9 mouse cellular contexts compared by ENCODE assay signal in genomic region chr2:157075685-157076084, GRCm38 (mm10). TPM values are rescaled to one million over a fixed set of nuclear protein-coding genes. Genes with fewer than 3 reads are reported as not detected.
DNase-seq lines count a peak whose midpoint lies in the region; ATAC-seq and TF ChIP-seq lines count a peak whose summit lies in the region.
"Had no signal": no experiment of that assay in that cellular context is flagged by ENCODE, and none has a peak within 500 bp of the region (broad histone marks: within the 10 kb centered on the region; RNA-seq: fewer than 3 reads in every experiment).

No protein-coding gene starts in this region.

- H3K4me1 ChIP-seq in heart, embryonic 16.5 days (ENCODE audit: control insufficient read depth, insufficient read depth, low read length), result peaks cover 66% of the 10 kb centered on the region
- H3K4me1 ChIP-seq in olfactory bulb, adult 2 months (ENCODE audit: control insufficient read depth, insufficient read depth, low read length), result peaks cover 60% of the 10 kb centered on the region

- no peaks in the 10 kb centered on the region for H3K9me3 ChIP-seq in heart, embryonic 16.5 days (replicated peaks; ENCODE audit: control insufficient read depth, low read length)

- H3K27me3 ChIP-seq in heart, embryonic 16.5 days (ENCODE audit: control insufficient read depth, insufficient read depth, low read length), result no peaks in the 10 kb centered on the region

- TF ChIP-seq CTCF in olfactory bulb, adult 2 months (IDR thresholded peaks at IDR 0.05; ENCODE audit: insufficient read depth, low read depth, low read length), result no peak

- peak overlapping the region; percentile 91 for H3K4me2 ChIP-seq in heart, embryonic 16.5 days (ENCODE audit: low read depth, low read length)

- WGBS in heart, embryonic 16.5 days, result 16% methylated on average over 3 of the region's 3 CpGs
- 9% methylated on average over 3 of the region's 3 CpGs for WGBS in olfactory bulb, adult 2 months

- H3K36me3 ChIP-seq in heart, embryonic 16.5 days (ENCODE audit: control insufficient read depth, insufficient read depth), result no peaks in the 10 kb centered on the region

- peak; percentile 47 for DNase-seq in adrenal gland, postnatal 14 days
- DNase-seq in adrenal gland, adult 18-20 months (ENCODE audit: low spot score in 2 of 2), result no peak
- DNase-seq in cerebellum, postnatal 10 days, result peak; percentile 81 to 84
- DNase-seq in kidney, postnatal 36 days, result peak; percentile 62 to 72

- peak overlapping the region; percentile 47 for H3K27ac ChIP-seq in heart, embryonic 16.5 days (ENCODE audit: low read length)
- no peak overlapping the region for H3K27ac ChIP-seq in olfactory bulb, adult 2 months (ENCODE audit: insufficient read depth, low read depth, low read length)
- H3K27ac ChIP-seq: macrophage had no signal

- TF ChIP-seq POLR2A in olfactory bulb, adult 2 months (IDR thresholded peaks at IDR 0.05; ENCODE audit: insufficient read depth, low read depth, low read length), result no peak

- H3K9ac ChIP-seq in heart, embryonic 16.5 days (ENCODE audit: low read length), result peak overlapping the region; percentile 44; the same call in 1 of the 2 replicates

- H3K4me3 ChIP-seq in heart, embryonic 16.5 days (ENCODE audit: low read length), result 0 out of 2 replicates have a peak overlapping the region, but pooled peaks have one; percentile 15
- H3K4me3 ChIP-seq in olfactory bulb, adult 2 months (ENCODE audit: insufficient read depth, low read depth, low read length), result peak overlapping the region; percentile 27

- ATAC-seq in heart, embryonic 16.5 days (replicated peaks; ENCODE audit: extremely low read depth, insufficient read depth, low FRiP score), result no peak
- ATAC-seq in activated CD4-positive, CD25-positive, alpha-beta regulatory T cell, adult 4 months, result no peak
- ATAC-seq in erythroid progenitor cell, adult 5-6 weeks (replicated peaks; ENCODE audit: low FRiP score, poor library complexity, severe bottlenecking), result no peak

RNA-seq across cellular contexts. Expression of gene Soga1, which starts 3.4 kb away (rescaled TPM):
- total RNA-seq in adrenal gland, postnatal 14 days (2021), result 31.9 and 33.5 TPM in 2 replicates
- total RNA-seq in adrenal gland, adult 18-20 months (2021), result 10 to 100 TPM; 31.4 to 36.2 TPM
- 1.7 and 3.1 TPM in 2 replicates for polyA plus RNA-seq in heart, embryonic 16.5 days (2015; fragmentation: Nextera tagmentation; extraction: Ambion mirVana)
- polyA plus RNA-seq in olfactory bulb, adult 2 months (2012; ENCODE audit: insufficient read depth, insufficient read length, low replicate concordance, missing spikeins), result not detected in 2 replicates
- under 1 TPM in 1 of 2 experiments, not detected in 1; 0.05 TPM for polyA plus RNA-seq in activated CD4-positive, CD25-positive, alpha-beta regulatory T cell, adult 4 months (2017; shearing (Covaris generic))
- total RNA-seq in erythroid progenitor cell, adult 5-6 weeks (2015; ENCODE audit: low replicate concordance), result 0.36 and 0.42 TPM in 2 replicates
- total RNA-seq in erythroid progenitor cell, adult 5-6 weeks (2017; ENCODE audit: low replicate concordance), result 2.8 and 3.6 TPM in 2 replicates

RNA-seq across cellular contexts. Expression of gene Tldc2, which starts 11.2 kb away (rescaled TPM):
- total RNA-seq in adrenal gland, postnatal 14 days (2021), result not detected in 2 replicates
- not detected for total RNA-seq in adrenal gland, adult 18-20 months (2021)
- not detected in 2 replicates for polyA plus RNA-seq in heart, embryonic 16.5 days (2015; fragmentation: Nextera tagmentation; extraction: Ambion mirVana)
- polyA plus RNA-seq in olfactory bulb, adult 2 months (2012; ENCODE audit: insufficient read depth, insufficient read length, low replicate concordance, missing spikeins), result not detected in 2 replicates
- not detected for polyA plus RNA-seq in activated CD4-positive, CD25-positive, alpha-beta regulatory T cell, adult 4 months (2017; shearing (Covaris generic))
- not detected in 2 replicates for total RNA-seq in erythroid progenitor cell, adult 5-6 weeks (2015; ENCODE audit: low replicate concordance)
- not detected in 2 replicates for total RNA-seq in erythroid progenitor cell, adult 5-6 weeks (2017; ENCODE audit: low replicate concordance)
- polyA plus RNA-seq: macrophage had no signal

RNA-seq across cellular contexts. Expression of gene Samhd1, which starts 59.4 kb away (rescaled TPM):
- 26.4 and 49.8 TPM in 2 replicates for total RNA-seq in adrenal gland, postnatal 14 days (2021)
- 10 to 100 TPM; 19.1 to 32.1 TPM for total RNA-seq in adrenal gland, adult 18-20 months (2021)
- 15.3 and 17.0 TPM in 2 replicates for polyA plus RNA-seq in heart, embryonic 16.5 days (2015; fragmentation: Nextera tagmentation; extraction: Ambion mirVana)
- not detected in 2 replicates for polyA plus RNA-seq in olfactory bulb, adult 2 months (2012; ENCODE audit: insufficient read depth, insufficient read length, low replicate concordance, missing spikeins)
- polyA plus RNA-seq in activated CD4-positive, CD25-positive, alpha-beta regulatory T cell, adult 4 months (2017; shearing (Covaris generic)), result 100 to 1,000 TPM; 574 to 641 TPM
- total RNA-seq in erythroid progenitor cell, adult 5-6 weeks (2015; ENCODE audit: low replicate concordance), result 82.5 and 112 TPM in 2 replicates
- total RNA-seq in erythroid progenitor cell, adult 5-6 weeks (2017; ENCODE audit: low replicate concordance), result 57.0 and 75.2 TPM in 2 replicates

Comparison
In these comparisons a context has a peak if more than half of its experiments do, and no peak if none do; other contexts are left out.
1. DNase-seq: peak in adrenal gland, postnatal 14 days (single experiment), cerebellum, postnatal 10 days (2 of 2) and kidney, postnatal 36 days (2 of 2); none in adrenal gland, adult 18-20 months (0 of 2).